Mouse (Mus musculus) lung, adult 2 months (tissue): Measurements from ENCODE around the gene Grb7.

ENCODE experiments used
- CTCF ChIP-seq: fragments of 200-500 bp; IDR thresholded peaks from 2 replicates; pipeline ENCODE4 v1.5.1; 2011; ENCODE audit warnings: mild to moderate bottlenecking, low read length, control low read depth; ENCODE audit not compliant: insufficient read depth
- POLR2A ChIP-seq: fragments of 200-500 bp; IDR thresholded peaks from 2 replicates; pipeline ENCODE4 v1.6.1; 2011; ENCODE audit warnings: low read depth, mild to moderate bottlenecking, control low read depth, low read length, borderline replicate concordance; ENCODE audit errors: extremely low read depth

DNA sequence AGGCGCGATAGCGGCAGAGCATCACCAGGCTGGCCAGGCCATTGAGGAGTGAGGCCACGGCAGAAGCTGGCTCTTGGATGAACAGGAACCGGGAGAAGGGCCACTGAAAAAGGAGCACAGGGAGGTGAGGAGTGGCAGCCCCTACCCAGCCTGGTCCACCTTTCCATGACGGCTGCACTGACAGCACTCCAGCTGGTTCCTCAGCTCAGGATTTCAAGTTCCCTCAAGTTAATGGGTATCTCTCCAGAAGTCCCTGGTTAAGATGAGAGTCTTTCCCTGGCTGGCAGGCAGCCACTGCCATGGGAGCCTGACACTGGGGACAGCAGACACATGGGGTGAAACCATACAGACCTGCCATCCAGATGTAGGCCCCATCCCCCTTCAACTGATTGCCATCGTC is 48.2 kb upstream of the Grb7 start:
- TF ChIP-seq CTCF = no peak
- no peak for TF ChIP-seq POLR2A
